Mouse (Mus musculus) spleen, adult 18-20 months (tissue): ENCODE measurements at regions not wholly inside any gene's neighbourhood (a gene's known extent, or its start where the extent isn't known, plus 50 kb on each side); places are given as distances from the start of the nearest gene placed in this dataset.

Experiments
- DNase-seq, 2 experiments: peaks; one replicate each; pipeline ENCODE4 v3.0.0; 2022; ENCODE audit warnings: mixed read lengths in 2 of 2

GRCm38 (mm10) chr8:8258231-8258638 is 402.8 kb downstream of the Efnb2 start:
- no peak for DNase-seq

- DNase-seq, result no peak
Measured at GRCm38 (mm10) chr8:8256327-8256726, 404.7 kb downstream of the Efnb2 start.

GRCm38 (mm10) chr8:8254446-8254845 is 406.6 kb downstream of the Efnb2 start:
- no peak for DNase-seq

GRCm38 (mm10) chr8:8244599-8244998 is 416.4 kb downstream of the Efnb2 start:
- DNase-seq, result no peak

GRCm38 (mm10) chr8:8241755-8242501 is 419.1 kb downstream of the Efnb2 start:
- no peak for DNase-seq

GRCm38 (mm10) chr8:8241051-8241688 is 419.9 kb downstream of the Efnb2 start:
- DNase-seq, result no peak

- DNase-seq, result no peak
Measured at GRCm38 (mm10) chr8:8239489-8239888, 421.6 kb downstream of the Efnb2 start.

- no peak for DNase-seq
Measured at GRCm38 (mm10) chr8:8238051-8238450, 423.0 kb downstream of the Efnb2 start.

GRCm38 (mm10) chr8:8233616-8234015 is 427.4 kb downstream of the Efnb2 start:
- DNase-seq, result no peak

GRCm38 (mm10) chr8:8233156-8233555 is 427.9 kb downstream of the Efnb2 start:
- DNase-seq, result no peak

- no peak for DNase-seq
Measured at GRCm38 (mm10) chr8:8231996-8232632, 428.9 kb downstream of the Efnb2 start.

GRCm38 (mm10) chr8:8231308-8231985 is 429.6 kb downstream of the Efnb2 start:
- DNase-seq, result no peak

- DNase-seq, result no peak
Measured at GRCm38 (mm10) chr8:8225994-8226393, 435.0 kb downstream of the Efnb2 start.

- DNase-seq, result no peak
Measured at GRCm38 (mm10) chr8:8225175-8225830, 435.7 kb downstream of the Efnb2 start.

- DNase-seq, result no peak
Measured at GRCm38 (mm10) chr8:8220395-8221031, 440.5 kb downstream of the Efnb2 start.

GRCm38 (mm10) chr8:8219701-8220394 is 441.2 kb downstream of the Efnb2 start:
- no peak for DNase-seq

- DNase-seq, result no peak
Measured at GRCm38 (mm10) chr8:8193036-8193435, 468.0 kb downstream of the Efnb2 start.

GRCm38 (mm10) chr8:8186046-8186445 is 475.0 kb downstream of the Efnb2 start:
- no peak for DNase-seq

- no peak for DNase-seq
Measured at GRCm38 (mm10) chr8:8183233-8183622, 477.8 kb downstream of the Efnb2 start.

GRCm38 (mm10) chr8:8182616-8183232 is 478.3 kb downstream of the Efnb2 start:
- DNase-seq, result no peak

GRCm38 (mm10) chr8:8182108-8182507 is 478.9 kb downstream of the Efnb2 start:
- no peak for DNase-seq
